Mouse (Mus musculus): Measurements from ENCODE around the gene Erbb4.

- no peak for TF ChIP-seq CTCF (IDR thresholded peaks at IDR 0.05; ENCODE audit: low read depth, low read length)
- TF ChIP-seq POLR2A (IDR thresholded peaks at IDR 0.05; ENCODE audit: borderline replicate concordance, low read depth, low read length), result no peak
Observed at GRCm38 (mm10) chr1:69138856-69139518, 31.1 kb upstream of the Erbb4 start.
